Mouse (Mus musculus) G1E (cell line): ENCODE results near the gene Gtf3c5.

Source experiments
- CTCF ChIP-seq: IDR thresholded peaks from 2 replicates; pipeline ENCODE4 v1.5.1; 2012; ENCODE audit warnings: low read depth, low read length, inconsistent platforms, mixed read lengths
- GATA1 ChIP-seq: IDR thresholded peaks from 2 replicates; pipeline ENCODE4 v1.6.1; 2012; ENCODE audit warnings: borderline replicate concordance, low read length, inconsistent platforms, mixed read lengths
- TAL1 ChIP-seq: conservative IDR thresholded peaks from 2 replicates; pipeline ENCODE4 v1.6.1; 2012; ENCODE audit warnings: low read depth, low read length, inconsistent platforms, mixed read lengths

GRCm38 (mm10) chr2:28621664-28622171 is 38.2 kb upstream of the Gtf3c5 start, which contains the start of gene Gfi1b:
- no peak for TF ChIP-seq GATA1
- TF ChIP-seq CTCF = no peak
- peak; percentile 53 for TF ChIP-seq TAL1
